Mouse (Mus musculus) urinary bladder, postnatal 4 days (tissue): ENCODE measurements around the gene Gm20425.

ENCODE experiments used
- DNase-seq, 2 experiments: peaks; one replicate each; pipeline ENCODE4 v3.0.0; 2021 to 2022; ENCODE audit warnings: low spot score in 2 of 2

Gene Gm20425

DNA sequence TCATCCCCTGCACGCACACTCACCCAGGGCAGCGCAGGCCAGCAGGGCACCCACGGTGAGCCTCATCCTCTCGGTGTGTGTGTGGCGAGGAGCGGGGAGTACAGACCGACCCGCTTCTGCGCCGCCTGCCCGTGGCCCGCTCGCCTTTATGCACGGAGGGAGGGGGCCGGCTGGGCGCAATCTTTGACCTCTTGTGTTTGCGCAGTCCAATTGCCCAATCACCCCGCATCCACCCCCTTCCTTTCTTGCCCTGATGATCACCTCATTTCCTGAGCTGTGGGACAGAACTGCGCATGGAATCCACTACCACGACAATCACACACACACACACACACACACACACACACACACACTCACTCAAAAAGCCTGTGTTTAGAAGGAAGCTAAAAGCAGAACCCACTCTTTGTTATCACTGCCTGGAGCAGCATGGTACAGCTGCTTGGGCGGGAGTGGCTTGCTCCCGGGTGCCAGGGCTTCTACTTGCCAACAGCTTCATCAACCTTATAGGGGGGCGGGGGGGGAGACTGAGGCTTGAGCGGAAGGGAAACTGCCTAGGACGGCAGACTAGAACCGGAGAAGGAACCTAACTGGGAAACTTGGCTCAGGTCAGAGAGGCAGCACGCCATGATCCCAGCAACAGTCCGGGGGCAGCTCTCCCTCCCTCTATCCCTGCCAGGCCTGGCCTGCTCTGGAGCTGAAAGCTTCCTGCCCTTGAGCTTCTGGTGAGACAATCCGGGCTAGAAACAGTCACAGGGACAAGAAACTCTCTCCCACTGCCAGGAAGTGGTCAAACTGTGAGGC, at the start of gene Gm20425, which contains the start of gene Trf:
Gene Gm20425 (minus strand): TSS at position 157 of the 801 bp plus-strand sequence.
Gene Trf (minus strand): TSS at position 294 of the 801 bp plus-strand sequence.
- DNase-seq: peak in 1 of 2 experiments; percentile 42

DNA sequence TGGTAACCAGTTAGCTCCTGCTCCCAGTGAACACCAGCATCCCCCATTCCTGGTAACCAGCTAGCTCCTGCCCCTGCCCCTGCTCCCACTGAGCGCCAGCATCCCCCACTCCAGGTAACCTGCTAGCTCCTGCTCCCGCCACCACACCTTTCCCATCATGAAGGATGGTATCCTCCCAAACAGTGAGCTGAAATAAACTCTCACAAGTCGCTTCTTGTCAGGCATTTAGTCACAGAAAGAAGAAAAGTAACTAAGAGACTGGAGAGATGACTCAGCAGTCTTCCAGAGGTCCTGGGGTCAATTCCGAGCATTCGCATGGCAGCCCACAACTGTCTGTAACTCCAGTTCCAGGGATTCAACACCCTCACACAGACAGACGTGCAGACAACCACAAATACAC, 46.8 kb upstream of the Gm20425 start:
- DNase-seq: no peak

DNA sequence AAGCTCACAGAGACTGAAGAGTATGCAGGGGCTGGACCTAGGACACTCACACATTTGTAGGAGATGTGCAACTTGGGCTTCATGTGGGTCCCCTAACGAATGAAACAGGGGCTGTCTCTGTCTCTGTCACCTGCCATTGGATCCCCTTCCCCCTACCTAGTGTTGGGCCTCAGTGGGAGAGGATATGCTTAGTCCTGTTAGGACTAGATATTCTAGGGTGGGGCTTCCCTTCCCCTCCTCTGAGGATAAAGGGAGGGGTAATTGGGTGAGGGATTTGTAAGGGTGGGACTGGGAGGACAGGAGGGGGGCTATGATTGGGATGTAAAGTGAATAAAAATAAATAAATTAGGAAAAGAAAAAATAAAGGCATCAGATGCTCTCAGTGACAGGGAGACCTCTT, 45.6 kb upstream of the Gm20425 start:
- no peak for DNase-seq

DNA sequence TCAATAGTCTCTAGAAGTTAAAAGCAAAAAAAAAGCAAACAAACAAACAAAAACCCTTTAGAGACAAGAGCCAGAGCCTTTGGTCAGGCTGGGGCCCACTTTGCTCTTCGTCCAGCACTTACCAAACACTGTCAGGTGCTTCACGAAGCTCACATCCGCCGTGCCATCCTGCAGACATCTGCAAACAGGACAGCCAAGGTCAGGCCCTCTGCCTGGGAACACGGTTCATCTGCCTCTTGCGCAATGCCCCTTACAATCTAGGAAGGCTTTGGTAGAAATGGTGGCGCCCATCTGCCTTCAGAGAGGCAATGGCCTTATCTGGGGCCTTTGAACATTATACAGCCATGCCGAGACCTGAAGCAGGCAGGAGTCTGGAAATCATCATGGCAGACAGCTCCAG, 44.7 kb upstream of the Gm20425 start:
- no peak for DNase-seq

DNA sequence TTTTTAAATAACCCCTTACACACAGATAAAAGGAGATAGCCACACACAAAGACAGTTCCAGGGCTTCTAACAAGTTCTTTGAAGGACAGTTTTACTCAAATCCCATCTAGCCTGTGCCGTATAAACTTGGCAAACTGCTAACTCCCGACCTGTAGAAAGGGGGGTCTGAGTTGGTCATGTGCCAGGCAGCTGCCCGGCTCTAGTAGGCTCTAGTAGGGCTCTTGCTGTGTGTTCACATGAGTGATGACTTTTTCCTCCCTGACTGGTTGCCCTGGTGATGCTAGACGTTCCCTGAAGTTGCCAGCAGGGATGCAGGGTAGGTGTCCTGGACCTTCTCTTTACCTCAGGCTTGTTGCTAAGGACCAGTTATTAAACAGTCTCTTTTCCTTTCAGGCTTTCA, 41.0 kb upstream of the Gm20425 start:
- no peak for DNase-seq

DNA sequence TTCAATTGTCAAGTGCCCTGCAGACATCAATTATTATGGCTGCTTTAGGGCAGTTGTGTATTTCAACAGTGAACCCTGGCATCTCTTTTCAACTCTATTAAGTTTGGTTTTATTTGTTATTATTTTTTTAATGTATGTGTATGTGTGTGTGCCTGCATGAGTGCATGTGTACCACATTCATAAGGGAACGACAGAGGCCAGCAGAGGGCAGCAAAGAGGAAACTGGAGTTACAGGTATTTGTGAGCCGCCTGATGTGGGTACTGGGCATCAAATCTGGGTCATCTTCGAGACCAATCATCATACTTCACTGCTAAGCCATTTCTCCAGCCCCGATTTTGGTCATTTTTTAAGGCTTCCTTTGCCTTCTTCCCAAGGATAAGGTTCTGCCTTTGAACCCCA, 35.7 kb upstream of the Gm20425 start:
- no peak for DNase-seq

DNA sequence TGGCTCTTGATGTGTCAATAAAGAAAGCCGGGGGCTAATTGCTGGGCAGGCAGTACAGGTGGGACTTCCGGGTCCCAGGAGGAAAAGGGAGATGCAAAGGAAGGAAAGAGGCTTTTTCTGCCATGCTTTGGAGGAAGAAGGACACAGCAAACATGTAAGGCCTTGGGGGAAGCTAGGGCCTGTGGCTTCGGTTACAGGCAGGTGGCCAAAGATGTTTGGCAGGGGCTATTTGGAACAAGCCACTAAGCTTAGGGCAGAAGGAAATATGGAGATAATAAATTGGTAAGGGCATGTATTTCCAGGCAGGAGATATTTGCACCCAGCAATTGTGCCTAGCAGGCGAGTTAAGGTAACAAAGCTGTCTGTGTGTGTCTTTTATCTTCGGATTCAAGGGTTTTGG, 22.8 kb upstream of the Gm20425 start:
- DNase-seq: no peak

DNA sequence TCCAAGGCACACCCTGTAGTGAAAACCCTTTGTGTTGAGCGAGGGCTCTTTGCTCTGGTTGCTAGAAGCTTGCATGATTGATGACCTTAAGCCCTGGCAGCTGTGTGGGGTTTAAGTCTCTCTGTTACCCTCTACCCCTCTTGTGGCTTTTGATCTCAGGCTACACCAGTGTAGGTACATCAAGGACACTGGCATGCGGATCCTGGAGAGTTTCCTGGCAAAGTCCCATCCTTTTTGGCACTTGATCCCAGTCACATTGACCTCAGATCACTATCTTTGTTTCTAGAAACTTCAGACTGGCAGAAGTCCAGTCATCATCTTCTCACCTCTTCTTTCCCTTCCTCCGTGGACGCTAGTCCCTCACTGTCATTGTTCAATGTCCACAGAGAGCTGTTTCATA, 18.5 kb upstream of the Gm20425 start:
- no peak for DNase-seq

DNA sequence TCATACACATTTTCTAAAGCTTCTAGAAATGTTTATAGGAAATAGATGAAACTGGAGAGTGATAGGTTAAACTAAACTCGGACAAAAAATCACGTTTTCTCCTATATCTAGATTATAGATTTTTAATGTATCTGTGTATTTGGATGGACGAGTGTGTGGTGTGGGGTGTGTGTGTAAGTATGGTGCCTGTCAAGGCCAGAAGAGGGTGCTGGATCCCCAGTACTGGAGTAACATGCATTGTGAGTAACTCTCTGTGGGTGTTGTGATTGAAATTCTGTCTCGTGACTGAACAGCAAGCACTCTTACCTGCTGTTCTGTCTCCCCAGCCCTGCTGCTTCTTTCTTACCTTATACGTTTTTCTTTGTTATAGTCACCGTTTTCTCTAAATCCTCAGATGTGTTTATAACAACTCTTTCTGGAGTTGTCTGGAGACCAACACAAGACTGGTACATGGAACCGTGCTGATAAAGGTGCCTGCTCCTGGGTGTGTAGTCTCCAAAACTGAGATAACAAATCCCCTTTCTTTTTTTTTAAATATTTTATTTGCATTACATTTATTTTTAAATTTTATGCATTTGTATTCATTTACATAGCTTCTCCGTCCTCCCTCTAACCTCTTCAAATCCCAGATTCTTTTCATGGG, 16.5 kb upstream of the Gm20425 start:
- DNase-seq: no peak

DNA sequence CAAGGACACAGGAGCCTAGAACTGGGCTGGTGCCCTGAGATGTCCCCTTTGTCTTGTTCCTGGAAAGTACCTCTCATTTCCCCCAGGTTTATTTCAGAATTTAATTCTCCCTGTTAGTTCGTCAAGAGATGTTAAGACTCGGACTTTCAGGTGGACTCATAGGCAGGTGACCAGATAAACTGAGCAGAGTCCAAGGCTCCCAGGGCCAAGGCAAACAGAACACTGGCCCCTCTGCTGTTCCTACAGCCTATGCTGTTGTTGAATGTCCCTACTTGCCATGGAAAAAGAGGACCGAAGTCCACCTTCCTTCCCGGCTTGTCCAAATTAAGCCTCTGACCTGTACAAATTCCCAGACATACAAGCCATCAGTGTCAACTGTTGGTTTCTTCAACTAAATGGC, 13.5 kb upstream of the Gm20425 start:
- no peak for DNase-seq

DNA sequence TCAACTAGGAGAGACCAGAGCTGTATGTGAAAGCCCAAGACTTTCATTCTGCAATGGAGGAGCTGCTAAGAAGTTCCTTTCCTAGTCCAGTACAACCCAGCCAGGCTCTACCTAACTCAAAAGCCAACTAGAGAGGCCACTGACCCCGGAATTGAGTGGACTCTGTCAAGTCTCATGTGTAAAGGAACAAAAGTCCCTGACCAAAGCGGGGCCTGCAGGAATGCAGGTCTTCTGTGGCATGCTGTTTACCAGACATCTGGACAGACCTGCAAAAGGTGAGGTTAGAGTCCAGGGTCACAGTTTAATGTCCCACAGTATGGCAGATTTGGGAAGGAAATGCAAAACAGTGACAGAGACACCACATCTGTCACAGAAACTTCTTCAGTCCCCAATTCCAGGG, 11.1 kb upstream of the Gm20425 start:
- DNase-seq: no peak

DNA sequence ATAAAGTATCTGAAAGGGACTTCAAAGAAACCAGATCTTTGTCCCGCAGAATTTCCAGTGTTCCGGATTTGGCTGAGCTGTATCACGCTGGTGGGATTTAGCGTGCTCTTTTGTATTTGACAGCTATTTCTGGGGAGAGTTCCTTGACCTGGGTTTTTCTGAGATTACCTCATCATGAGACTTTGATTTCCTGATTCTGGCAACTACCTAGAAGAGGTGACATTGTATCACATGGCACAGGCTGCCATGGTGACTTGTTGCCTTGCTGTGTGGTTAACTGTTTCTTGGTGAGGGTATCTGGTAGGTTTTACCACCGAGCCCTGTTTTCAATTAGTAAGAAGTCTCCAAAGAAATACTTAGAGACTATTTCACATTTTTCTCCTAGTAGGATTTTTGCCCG, 9.4 kb upstream of the Gm20425 start:
- DNase-seq: no peak

DNA sequence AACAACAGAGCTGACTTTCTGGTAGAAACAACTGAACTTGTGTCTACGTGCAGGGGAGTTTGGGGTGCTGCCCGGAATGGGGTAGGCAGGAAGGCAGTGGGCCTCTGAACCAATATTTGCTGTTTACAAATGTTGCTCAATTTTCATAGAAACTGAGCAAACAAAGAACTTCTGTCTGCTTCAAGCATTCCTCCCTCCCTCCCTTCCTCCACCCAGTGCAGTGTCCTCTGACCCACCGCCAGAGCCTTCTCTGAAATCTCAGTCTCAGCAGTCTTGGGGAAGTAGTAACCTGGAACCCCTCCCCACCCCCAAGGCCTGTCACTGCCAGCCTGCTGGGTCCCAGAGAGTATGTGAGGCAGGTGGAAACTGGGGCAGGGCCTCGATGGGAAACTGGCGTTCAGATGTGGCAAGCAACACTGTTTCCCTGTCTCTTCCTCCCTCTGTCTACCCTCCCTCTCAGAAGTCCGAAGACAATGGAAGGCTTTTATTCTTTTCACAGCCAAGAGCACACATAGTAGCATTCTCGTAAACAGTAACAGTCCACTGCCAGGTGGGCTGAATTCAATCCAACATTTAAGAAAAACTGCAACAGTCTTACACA, 4.6 kb upstream of the Gm20425 start:
- DNase-seq: peak in 1 of 2 experiments; percentile 37

DNA sequence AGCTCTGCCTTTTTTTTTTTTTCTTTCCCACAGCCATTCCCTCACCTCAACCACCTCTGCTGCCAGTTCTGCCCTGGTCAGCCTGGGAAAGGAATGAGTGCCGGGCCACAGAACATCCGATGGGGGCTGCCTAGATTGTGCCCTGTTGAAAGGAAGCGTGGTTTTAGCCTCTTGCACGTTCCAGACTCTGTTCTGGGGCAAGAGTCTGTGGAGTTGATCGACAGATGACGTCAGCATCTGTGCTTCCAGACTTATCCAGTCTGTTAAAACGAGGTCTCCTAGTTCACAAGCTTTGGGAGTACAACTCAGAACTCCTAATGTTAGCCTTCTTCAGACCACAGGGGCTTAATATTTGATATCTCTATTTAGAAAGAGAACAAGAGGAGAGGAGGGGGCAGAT, 4.0 kb upstream of the Gm20425 start:
- no peak for DNase-seq

DNA sequence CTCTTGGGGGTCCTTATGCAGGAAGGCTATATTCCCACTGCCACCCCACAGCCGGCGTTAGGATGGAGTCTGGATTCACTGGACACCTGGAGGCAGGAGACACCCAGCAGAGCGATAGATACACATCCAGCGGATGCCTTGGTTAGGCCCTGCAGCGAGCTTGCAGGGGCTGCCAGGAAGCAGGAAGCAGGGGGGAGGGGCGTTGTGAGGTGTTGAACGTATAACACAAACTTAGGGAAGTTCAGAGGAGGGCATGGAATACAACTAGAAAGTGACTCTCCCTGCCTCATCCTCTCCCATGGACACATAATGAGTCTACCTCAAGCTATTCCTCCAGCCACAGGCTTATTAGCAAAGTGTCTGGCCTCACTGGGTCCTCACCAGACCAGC, 2.9 kb upstream of the Gm20425 start:
- DNase-seq: no peak

DNA sequence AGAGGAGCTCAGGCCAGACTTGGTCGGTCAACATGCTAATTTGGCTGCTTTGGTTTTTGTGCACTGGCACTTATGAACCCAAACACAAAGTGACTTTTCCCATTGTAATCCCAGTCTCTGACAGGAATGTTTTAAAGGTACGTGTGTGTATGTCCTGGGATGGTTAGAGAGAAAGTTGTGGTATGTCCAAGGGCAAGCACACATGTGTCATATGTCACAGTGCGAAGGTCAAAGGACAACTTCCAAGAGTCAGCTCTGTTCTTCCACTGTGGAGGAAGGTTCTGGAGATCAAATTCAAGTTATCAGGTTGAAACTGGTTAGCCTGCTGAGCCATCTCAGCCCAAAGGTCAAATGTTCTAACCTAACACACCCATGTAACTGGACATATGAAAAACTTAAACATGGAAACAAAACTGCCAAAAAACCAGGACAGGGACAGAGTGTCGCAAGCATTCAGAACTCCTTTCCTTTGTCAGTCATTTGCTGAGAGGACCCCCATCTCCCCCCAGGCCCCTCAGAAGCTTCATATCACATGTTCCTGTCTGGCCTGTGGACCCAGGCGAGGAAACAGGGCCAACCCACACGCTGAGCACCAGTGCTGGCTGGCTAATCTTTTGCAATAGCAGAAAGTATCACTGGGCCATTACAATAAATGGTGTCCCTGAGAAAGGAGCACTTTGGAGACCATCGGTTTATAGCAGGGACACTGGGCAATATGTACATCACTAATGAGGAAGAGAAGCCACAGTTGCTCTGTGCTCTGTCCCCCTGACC, 2.3 kb upstream of the Gm20425 start:
- no peak for DNase-seq

DNA sequence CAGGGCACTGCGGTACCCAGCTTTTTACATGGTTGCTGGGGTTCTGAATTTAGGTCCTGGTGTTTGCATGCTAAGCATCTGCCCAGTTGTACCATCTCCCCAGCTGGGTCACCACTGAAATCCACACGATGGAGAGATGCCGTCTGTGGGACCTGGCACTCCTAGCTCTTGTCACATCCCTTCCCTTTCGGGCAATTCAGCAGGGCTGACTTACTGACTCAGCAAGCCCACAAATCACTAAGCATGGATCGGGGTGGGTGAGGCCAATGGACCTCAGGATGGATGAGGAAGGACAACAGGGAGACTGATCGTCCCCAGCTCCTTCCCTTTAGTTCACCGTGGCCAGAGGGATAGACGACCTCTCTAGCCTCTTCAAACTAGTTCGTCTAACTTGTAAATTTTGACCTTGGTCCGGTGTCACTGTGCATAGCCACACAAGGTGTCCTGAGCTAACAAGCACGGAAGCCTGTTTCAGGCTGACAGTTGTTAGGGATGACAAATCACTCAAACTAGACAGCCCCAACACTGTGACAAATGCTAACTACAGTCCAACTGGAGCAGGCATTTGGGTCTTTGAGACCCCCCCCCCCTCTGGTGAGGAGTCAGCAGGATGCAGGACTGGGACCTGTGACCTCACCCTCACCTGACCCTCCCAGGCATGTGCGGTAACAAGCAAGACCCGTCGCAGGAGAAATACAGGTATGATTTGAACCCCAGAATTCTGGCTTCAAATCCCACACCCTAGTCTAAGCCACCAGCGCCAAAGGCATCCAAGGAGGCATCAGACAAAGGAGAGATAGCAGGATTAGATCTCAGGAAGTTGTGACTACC, 855 bp downstream of the Gm20425 start:
- no peak for DNase-seq

DNA sequence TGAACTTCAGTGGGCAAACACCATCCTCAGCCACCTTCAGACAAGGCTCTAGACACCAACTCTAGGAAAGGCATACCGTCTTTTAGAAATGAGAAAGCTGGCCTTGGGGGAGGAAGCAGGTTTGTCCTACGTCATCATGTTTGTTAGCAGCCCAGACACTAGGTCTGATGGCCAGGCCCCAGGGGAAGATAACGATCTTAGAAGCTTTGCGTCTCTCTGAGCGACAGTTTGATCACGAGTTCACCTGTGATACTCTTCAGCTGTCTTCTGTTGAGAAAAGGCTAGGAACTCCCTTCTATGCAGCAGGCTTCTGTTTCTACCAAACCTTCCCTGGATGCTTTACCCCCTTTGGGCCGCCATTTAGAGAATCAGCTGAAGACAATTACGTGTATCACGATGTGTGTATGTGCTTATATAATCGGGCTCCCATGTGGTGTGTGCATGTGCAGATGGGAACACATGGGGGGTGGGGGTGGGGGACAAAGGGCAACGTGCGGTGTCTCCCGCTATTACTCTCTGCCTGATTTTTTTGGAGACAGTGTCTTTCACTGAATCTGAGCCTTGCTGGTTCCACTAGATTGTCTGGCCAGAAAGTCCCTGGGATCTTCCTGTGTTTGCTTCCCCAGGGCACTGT, 1.6 kb downstream of the Gm20425 start:
- DNase-seq: no peak

DNA sequence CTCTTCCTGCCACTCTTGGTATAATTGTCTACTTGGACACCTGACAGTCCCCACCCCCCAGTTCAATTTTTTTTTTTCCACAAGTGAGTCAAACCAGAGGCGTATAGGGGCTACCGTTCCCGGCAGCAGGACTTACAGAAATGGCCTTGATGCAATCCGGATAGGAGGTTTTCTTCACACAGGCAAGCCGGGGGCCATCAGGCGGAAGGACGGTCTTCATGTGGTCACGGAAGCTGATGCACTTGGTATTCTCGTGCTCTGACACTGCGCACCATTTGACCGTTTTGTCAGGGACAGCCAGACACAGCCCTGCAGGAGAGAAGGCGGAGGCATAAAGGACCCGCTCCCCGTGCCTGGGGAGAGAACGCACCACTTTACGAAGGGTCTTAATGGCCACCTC, 2.3 kb downstream of the Gm20425 start:
- DNase-seq: no peak

DNA sequence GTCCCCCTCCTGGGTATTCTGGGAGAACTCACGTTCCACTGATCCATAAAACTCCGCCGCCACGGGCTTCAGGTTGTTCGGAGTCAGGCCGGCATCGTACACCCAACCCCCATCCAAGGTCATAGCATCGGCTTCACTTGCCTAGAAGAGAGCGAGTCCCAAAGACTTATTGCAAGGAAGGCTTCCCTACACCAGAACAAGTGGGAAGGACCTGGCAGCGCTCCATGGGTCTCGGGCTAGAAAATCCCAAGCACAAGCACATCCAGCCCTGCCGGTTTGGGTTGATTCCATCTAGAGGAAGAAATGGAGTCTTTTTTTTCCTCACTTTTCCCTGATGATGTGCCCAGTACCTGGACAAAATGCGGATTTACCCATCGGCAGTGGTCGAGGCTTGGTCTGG, 3.3 kb downstream of the Gm20425 start:
- DNase-seq: peak in 1 of 2 experiments; percentile 41

DNA sequence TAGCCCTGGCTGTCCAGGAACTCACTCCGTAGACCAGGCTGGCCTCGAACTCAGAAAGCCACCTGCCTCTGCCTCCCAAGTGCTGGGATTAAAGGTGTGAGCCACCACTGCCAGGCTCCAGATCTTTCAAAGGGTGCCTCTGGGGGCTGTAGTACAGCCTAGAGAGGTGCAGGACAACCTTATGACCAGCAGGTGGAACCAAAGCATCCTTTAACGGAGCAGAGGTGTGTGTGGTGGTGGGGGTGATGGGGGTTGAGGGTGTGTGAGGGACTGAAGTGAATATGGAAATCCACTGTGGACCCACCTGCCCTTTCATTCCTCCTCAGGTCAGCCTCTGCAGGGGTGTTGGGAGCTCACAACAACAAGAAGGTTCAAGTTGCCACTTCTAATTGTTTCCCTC, 4.6 kb downstream of the Gm20425 start:
- DNase-seq: no peak
